Mouse (Mus musculus): ENCODE data around the gene Tmem86b.
"Not testable (repeated sequence)": the region's sequence is repeated elsewhere in the genome, so short reads cannot be mapped to it uniquely, and the experiment has no call there.

Tmem86b gene

GRCm38 (mm10) chr7:4647992-4648391 lies 16.8 kb upstream of the Tmem86b start:
- no peak for DNase-seq (ENCODE audit: low spot score)

GRCm38 (mm10) chr7:4647291-4647690 lies 16.1 kb upstream of the Tmem86b start:
- DNase-seq (ENCODE audit: low spot score): no peak

GRCm38 (mm10) chr7:4646806-4647205 lies 15.6 kb upstream of the Tmem86b start:
- DNase-seq (ENCODE audit: low spot score): no peak

GRCm38 (mm10) chr7:4643225-4643624 lies 12.0 kb upstream of the Tmem86b start:
- DNase-seq (ENCODE audit: low spot score): no peak

- DNase-seq (ENCODE audit: low spot score): no peak
Observed at GRCm38 (mm10) chr7:4641956-4642355, 10.7 kb upstream of the Tmem86b start.

GRCm38 (mm10) chr7:4641155-4641554 lies 9.9 kb upstream of the Tmem86b start:
- DNase-seq (ENCODE audit: low spot score): no peak

- no peak for DNase-seq (ENCODE audit: low spot score)
Observed at GRCm38 (mm10) chr7:4636179-4636578, 5.0 kb upstream of the Tmem86b start.

- DNase-seq (ENCODE audit: low spot score): no peak
Observed at GRCm38 (mm10) chr7:4630198-4630597, 1.0 kb downstream of the Tmem86b start.

- DNase-seq (ENCODE audit: low spot score): no peak
Observed at GRCm38 (mm10) chr7:4629586-4629985, 1.6 kb downstream of the Tmem86b start.

GRCm38 (mm10) chr7:4625928-4626327 lies 5.3 kb downstream of the Tmem86b start:
- no peak for DNase-seq (ENCODE audit: low spot score)

GRCm38 (mm10) chr7:4624343-4624742 lies 6.9 kb downstream of the Tmem86b start:
- DNase-seq (ENCODE audit: low spot score): no peak

- DNase-seq (ENCODE audit: low spot score): no peak
Observed at GRCm38 (mm10) chr7:4623544-4624189, 7.6 kb downstream of the Tmem86b start.

GRCm38 (mm10) chr7:4619979-4620378 lies 11.2 kb downstream of the Tmem86b start:
- DNase-seq (ENCODE audit: low spot score): no peak

- no peak for DNase-seq (ENCODE audit: low spot score)
Observed at GRCm38 (mm10) chr7:4613740-4614403, 17.4 kb downstream of the Tmem86b start.

- DNase-seq (ENCODE audit: low spot score): no peak
Observed at GRCm38 (mm10) chr7:4612956-4613355, 18.3 kb downstream of the Tmem86b start.

- DNase-seq (ENCODE audit: low spot score): no peak
Observed at GRCm38 (mm10) chr7:4612386-4612785, 18.8 kb downstream of the Tmem86b start.

GRCm38 (mm10) chr7:4611921-4612341 lies 19.3 kb downstream of the Tmem86b start:
- DNase-seq (ENCODE audit: low spot score): no peak

GRCm38 (mm10) chr7:4611511-4611910 lies 19.7 kb downstream of the Tmem86b start:
- no peak for DNase-seq (ENCODE audit: low spot score)

- no peak for DNase-seq (ENCODE audit: low spot score)
Observed at GRCm38 (mm10) chr7:4608002-4608401, 23.2 kb downstream of the Tmem86b start.

GRCm38 (mm10) chr7:4603873-4604272 lies 27.3 kb downstream of the Tmem86b start, which contains the start of gene Ptprh:
Gene Ptprh, minus strand, starts transcription at chr7:4604041.
- no peak for DNase-seq (ENCODE audit: low spot score)

- DNase-seq (ENCODE audit: low spot score): no peak
Observed at GRCm38 (mm10) chr7:4602969-4603368, 28.3 kb downstream of the Tmem86b start.

GRCm38 (mm10) chr7:4597046-4597445 lies 34.2 kb downstream of the Tmem86b start:
- not testable (repeated sequence) for DNase-seq (ENCODE audit: low spot score)

- not testable (repeated sequence) for DNase-seq (ENCODE audit: low spot score)
Observed at GRCm38 (mm10) chr7:4581481-4581880, 49.7 kb downstream of the Tmem86b start.

Measured in ovary, postnatal 10 days (tissue).